Mouse (Mus musculus) kidney, postnatal 0 days (tissue): ENCODE measurements around the gene Gdf15. TPM values are rescaled to one million over a fixed set of nuclear protein-coding genes. Genes with fewer than 3 reads are reported as not detected.

Experiments
- ATAC-seq: fragments of 200-750 bp; cut with Nextera tagmentation; replicated peaks from 2 replicates; pipeline ENCODE4 v1.8.0; 2017; ENCODE audit warnings: low read depth, moderate number of reproducible peaks, moderate TSS enrichment, moderate library complexity; ENCODE audit not compliant: low FRiP score
- DNase-seq: peaks from one replicate; pipeline ENCODE4 v3.0.0-alpha.2; 2016; ENCODE audit warnings: low spot score
- H3K27ac ChIP-seq: fragments of 300-500 bp; sonication (generic); 2 replicates; pipeline ENCODE4 v1.5.1; 2014; ENCODE audit warnings: mild to moderate bottlenecking
- H3K27me3 ChIP-seq: fragments of 300-500 bp; sonication (generic); 2 replicates; pipeline ENCODE4 v1.6.1; 2014; ENCODE audit warnings: low read length, mixed read lengths; ENCODE audit not compliant: insufficient read depth
- H3K36me3 ChIP-seq: fragments of 300-500 bp; sonication (generic); 2 replicates; pipeline ENCODE4 v1.6.1; 2014; ENCODE audit warnings: low read length, mixed read lengths; ENCODE audit not compliant: insufficient read depth
- H3K4me1 ChIP-seq: fragments of 300-500 bp; sonication (generic); replicated peaks from 2 replicates; pipeline ENCODE4 v1.6.1; 2014; ENCODE audit warnings: antibody characterized with exemption, low read length, mixed read lengths; ENCODE audit not compliant: insufficient read depth
- H3K4me2 ChIP-seq: fragments of 300-500 bp; sonication (generic); 2 replicates; pipeline ENCODE4 v1.6.1; 2014; ENCODE audit warnings: mild to moderate bottlenecking, low read length, moderate library complexity, mixed read lengths
- H3K4me3 ChIP-seq: fragments of 300-500 bp; sonication (generic); replicated peaks from 2 replicates; pipeline ENCODE4 v1.5.1; 2014; ENCODE audit warnings: low read depth, low read length
- H3K9ac ChIP-seq: fragments of 300-500 bp; sonication (generic); 2 replicates; pipeline ENCODE4 v1.6.1; 2014; ENCODE audit warnings: low read depth, low read length
- H3K9me3 ChIP-seq: fragments of 300-500 bp; sonication (generic); replicated peaks from 2 replicates; pipeline ENCODE4 v1.6.1; 2016; ENCODE audit warnings: low read length, inconsistent platforms, mixed read lengths
- CTCF ChIP-seq: IDR thresholded peaks from 2 replicates; pipeline ENCODE4 v1.5.1; 2016; ENCODE audit warnings: antibody characterized with exemption, low read depth, mild to moderate bottlenecking, moderate library complexity
- WGBS: fragments of 180-500 bp; shearing (Covaris S2); extraction: QIAGEN DNeasy Blood & Tissue Kit; methylation state at CpG from one replicate; pipeline ENCODE4 v1.1.7; 2014; 5-methylcytosine and 5-hydroxymethylcytosine counted together
- polyA plus RNA-seq: library from polyadenylated mRNA; unstranded; fragments of >200 nt; fragmentation: Nextera tagmentation; extraction: Ambion mirVana; gene quantifications from 2 replicates; pipeline ENCODE4 v1.2.1, GENCODE M21; 2015

Gene Gdf15
- polyA plus RNA-seq, 1 experiment from 2014 or later = 3.2 TPM

- H3K4me2 ChIP-seq = no peak overlapping the region
- peak; percentile 48; the same call in 1 of the 2 replicates for TF ChIP-seq CTCF
- H3K27me3 ChIP-seq = no peaks in the 10 kb centered on the region
- no peak for ATAC-seq
- H3K9me3 ChIP-seq = no peaks in the 10 kb centered on the region
- peak; percentile 44 for DNase-seq
- no peaks in the 10 kb centered on the region for H3K36me3 ChIP-seq
- no peak overlapping the region for H3K27ac ChIP-seq
- H3K4me3 ChIP-seq = no peak overlapping the region
- no peak overlapping the region for H3K9ac ChIP-seq
- H3K4me1 ChIP-seq = peaks cover 40% of the 10 kb centered on the region
- WGBS = 79% methylated on average over 17 of the region's 17 CpGs
These were observed 35.4 kb downstream of the Gdf15 start for GRCm38 (mm10) chr8:70596775-70597416.

DNA sequence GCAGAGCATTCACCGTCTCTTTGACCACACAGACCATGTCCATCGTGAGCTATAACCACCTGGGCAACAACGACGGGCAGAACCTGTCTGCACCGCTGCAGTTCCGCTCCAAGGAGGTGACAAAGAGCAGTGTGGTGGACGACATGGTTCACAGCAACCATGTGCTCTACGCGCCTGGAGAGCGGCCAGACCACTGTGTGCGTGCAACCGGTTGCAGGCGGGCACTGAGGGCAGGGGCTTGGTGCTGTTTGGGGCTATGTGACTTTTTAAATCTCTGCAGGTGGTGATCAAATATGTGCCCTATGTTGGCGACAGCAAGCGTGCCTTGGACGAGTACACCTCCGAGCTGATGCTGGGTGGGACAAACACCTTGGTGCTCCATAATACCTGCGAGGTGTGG, 36.0 kb downstream of the Gdf15 start:
- Histone ChIP-seq H3K36me3 (peaks cover 6% of the 10 kb centered on the region), H3K9me3 (no peaks in the 10 kb centered on the region), H3K9ac (no peak overlapping the region), H3K4me1 (peaks cover 40% of the 10 kb centered on the region), H3K4me2 (no peak overlapping the region), H3K4me3 (no peak overlapping the region), H3K27me3 (no peaks in the 10 kb centered on the region), H3K27ac (no peak overlapping the region)
- DNase-seq = no peak
- WGBS = 82% methylated on average over 18 of the region's 18 CpGs
- no peak for TF ChIP-seq CTCF
- ATAC-seq = no peak

- TF ChIP-seq CTCF = no peak
- no peaks in the 10 kb centered on the region for H3K27me3 ChIP-seq
- peaks cover 38% of the 10 kb centered on the region for H3K4me1 ChIP-seq
- H3K9me3 ChIP-seq = no peaks in the 10 kb centered on the region
- ATAC-seq (no peak), DNase-seq (no peak)
- no peak overlapping the region for H3K27ac ChIP-seq
- peaks cover 7% of the 10 kb centered on the region for H3K36me3 ChIP-seq
- WGBS = 90% methylated on average over 12 of the region's 12 CpGs
- peak overlapping the region; percentile 92; the same call in 1 of the 2 replicates for H3K4me2 ChIP-seq
- no peak overlapping the region for H3K9ac ChIP-seq
- H3K4me3 ChIP-seq = no peak overlapping the region
These were observed 36.4 kb downstream of the Gdf15 start for GRCm38 (mm10) chr8:70595811-70596210.

GRCm38 (mm10) chr8:70594621-70595564, 37.4 kb downstream of the Gdf15 start:
- Histone ChIP-seq H3K4me1 (peaks cover 37% of the 10 kb centered on the region), H3K9ac (peak overlapping the region; percentile 58), H3K27me3 (no peaks in the 10 kb centered on the region), H3K9me3 (no peaks in the 10 kb centered on the region), H3K4me2 (peak overlapping the region; percentile 92), H3K36me3 (peaks cover 9% of the 10 kb centered on the region), H3K4me3 (peak overlapping the region; percentile 53), H3K27ac (peak overlapping the region; percentile 84)
- WGBS = 11% methylated on average over 80 of the region's 82 CpGs
- TF ChIP-seq CTCF = 0 out of 2 replicates have a peak, but pooled peaks have one; percentile 0
- ATAC-seq (peak; percentile 9), DNase-seq (peak; percentile 31)

DNA sequence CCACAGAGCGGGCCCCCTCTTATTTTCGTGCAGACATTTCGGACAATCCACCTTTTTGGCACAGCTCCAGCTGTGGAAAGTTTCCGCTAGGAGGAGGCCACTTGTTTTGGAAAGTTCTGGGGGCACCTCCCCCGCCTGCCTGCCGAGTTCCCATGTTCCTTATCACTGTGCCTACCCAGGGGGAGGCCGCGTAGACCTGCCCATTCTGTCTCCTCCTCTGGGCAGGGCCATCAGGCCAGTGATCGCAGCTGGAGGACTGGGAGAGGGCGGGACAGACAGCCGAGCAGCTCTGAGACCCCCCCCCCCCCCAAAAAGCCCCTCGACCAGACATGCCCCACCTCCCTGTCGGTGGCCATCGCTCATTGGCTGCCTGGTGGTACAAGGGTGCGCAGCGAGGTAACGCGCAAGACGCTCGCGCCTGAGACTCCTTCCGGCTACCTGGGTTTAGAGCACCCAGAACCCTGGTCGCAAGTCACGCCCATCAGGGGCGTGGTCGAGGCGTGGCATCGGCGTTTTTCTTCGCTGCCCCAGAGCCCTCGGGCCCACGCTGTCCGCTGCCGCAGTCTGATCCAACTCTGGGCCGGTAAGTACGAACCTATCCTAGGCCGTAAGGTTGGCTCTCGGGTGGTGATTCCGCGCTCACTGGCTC, 38.2 kb downstream of the Gdf15 start, which contains the start of gene Isyna1:
TSS of gene Isyna1 (plus strand) at position 413 of the 649 bp plus-strand sequence.
- Histone ChIP-seq H3K9ac (peak within 1 kb of the TSS; percentile 58), H3K27me3 (no peaks in the 10 kb centered on the region), H3K4me2 (peak within 1 kb of the TSS; percentile 92), H3K27ac (peak within 1 kb of the TSS; percentile 84), H3K4me3 (peak within 1 kb of the TSS; percentile 53), H3K36me3 (peaks cover 9% of the 10 kb centered on the region), H3K9me3 (no peaks in the 10 kb centered on the region), H3K4me1 (peaks cover 36% of the 10 kb centered on the region)
- TF ChIP-seq CTCF = peak; percentile 6; the same call in 1 of the 2 replicates
- WGBS = under 1% methylated on average over 40 of the region's 40 CpGs
- peak; percentile 84 for ATAC-seq
- peak; percentile 95 for DNase-seq

GRCm38 (mm10) chr8:70593173-70593572, 39.1 kb downstream of the Gdf15 start:
- H3K9me3 ChIP-seq = no peaks in the 10 kb centered on the region
- H3K27me3 ChIP-seq = no peaks in the 10 kb centered on the region
- no peak for TF ChIP-seq CTCF
- H3K4me3 ChIP-seq = no peak overlapping the region
- peaks cover 28% of the 10 kb centered on the region for H3K4me1 ChIP-seq
- peaks cover 9% of the 10 kb centered on the region for H3K36me3 ChIP-seq
- H3K27ac ChIP-seq = peak overlapping the region; percentile 84
- H3K9ac ChIP-seq = peak overlapping the region; percentile 58; the same call in 1 of the 2 replicates
- WGBS = 49% methylated on average over 8 of the region's 8 CpGs
- ATAC-seq = no peak
- H3K4me2 ChIP-seq = peak overlapping the region; percentile 92
- peak; percentile 65 for DNase-seq
